Mouse (Mus musculus) common myeloid progenitor, adult 5-6 weeks (primary cell): Measurements from ENCODE around the gene Trim38. TPM values are rescaled to one million over a fixed set of nuclear protein-coding genes. Genes with fewer than 3 reads are reported as not detected.

ENCODE experiments used
- ATAC-seq: replicated peaks from 2 replicates; pipeline ENCODE4 v1.8.0; 2016; ENCODE audit warnings: low read depth, mild to moderate bottlenecking, moderate TSS enrichment, inconsistent platforms; ENCODE audit not compliant: poor library complexity, severe bottlenecking
- total RNA-seq: library from RNA; stranded (forward); fragments of 200-1000, 187-1606 nt; gene quantifications from 2 replicates; pipeline ENCODE4 v1.2.3, GENCODE M21; 2017

The Trim38 gene
- total RNA-seq, 1 experiment from 2014 or later = not detected

DNA sequence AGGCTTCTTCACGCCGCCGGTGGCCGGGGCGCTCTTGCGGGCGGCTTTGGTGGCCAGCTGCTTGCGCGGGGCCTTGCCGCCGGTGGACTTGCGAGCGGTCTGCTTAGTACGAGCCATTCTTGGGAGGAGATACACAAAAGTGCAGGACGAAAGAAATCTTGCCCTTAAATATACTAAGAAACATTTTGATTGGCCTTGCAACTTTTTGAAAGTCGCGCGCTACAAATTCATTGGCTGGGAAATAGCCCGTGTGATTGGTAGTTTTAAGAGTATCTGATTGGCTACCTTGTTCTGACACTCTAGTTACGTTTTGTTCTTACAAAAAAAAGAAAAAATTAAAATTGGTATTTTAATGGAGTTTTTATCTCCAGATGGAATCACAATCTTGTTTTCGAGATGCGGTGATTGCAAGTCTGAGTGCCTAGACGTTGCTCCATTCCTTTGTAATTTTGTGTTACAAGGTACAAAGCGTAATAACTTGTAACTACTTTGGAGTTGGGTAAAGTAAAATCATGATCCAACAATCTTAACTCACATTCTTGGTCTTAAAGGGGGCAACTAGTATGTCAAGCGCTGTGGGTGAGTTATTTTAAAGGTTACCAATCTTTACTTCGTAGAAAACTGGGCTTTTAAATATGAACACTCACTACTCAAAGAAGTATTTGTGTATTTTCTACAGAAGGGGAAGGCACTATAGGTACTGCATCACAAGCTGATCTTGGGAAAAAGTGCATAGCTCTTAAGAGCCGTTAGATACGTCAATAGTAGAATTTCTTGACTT lies 24.1 kb upstream of the Trim38 start, which contains the start of gene Hist1h3c:
Gene Hist1h3c (minus strand): TSS at position 222 of the 781 bp plus-strand sequence.
- ATAC-seq = peak; percentile 61

DNA sequence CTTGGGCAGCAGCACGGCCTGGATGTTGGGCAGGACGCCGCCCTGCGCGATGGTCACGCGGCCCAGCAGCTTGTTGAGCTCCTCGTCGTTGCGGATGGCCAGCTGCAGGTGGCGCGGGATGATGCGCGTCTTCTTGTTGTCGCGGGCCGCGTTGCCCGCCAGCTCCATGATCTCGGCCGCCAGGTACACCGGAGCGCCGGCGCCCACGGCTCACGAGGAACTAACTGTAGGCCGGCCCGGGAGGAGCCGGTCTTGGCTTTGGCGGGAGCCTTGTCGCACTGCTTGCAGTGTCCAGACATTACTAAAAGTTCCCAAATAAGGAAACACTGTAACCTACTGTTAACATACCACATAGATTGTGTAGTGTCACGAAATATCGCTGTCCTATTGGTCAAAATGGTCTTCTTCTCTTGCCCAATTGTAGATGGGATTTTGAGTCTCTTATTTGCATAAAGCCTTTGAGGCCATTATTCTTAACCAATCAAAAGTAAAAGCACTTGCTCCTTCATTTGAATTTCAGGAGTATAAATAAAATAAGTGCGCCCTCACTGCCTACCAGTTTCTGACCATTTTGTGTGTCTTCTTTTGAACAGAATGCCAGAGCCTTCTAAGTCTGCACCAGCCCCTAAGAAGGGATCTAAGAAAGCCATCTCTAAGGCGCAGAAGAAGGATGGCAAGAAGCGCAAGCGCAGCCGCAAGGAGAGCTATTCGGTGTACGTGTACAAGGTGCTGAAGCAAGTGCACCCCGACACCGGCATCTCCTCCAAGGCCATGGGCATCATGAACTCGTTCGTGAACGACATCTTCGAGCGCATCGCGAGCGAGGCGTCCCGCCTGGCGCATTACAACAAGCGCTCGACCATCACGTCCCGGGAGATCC lies 23.3 kb upstream of the Trim38 start, which contains the start of gene Hist1h2bb:
Gene Hist1h2bb (plus strand): TSS at position 534 of the 880 bp plus-strand sequence.
- ATAC-seq = peak; percentile 77

DNA sequence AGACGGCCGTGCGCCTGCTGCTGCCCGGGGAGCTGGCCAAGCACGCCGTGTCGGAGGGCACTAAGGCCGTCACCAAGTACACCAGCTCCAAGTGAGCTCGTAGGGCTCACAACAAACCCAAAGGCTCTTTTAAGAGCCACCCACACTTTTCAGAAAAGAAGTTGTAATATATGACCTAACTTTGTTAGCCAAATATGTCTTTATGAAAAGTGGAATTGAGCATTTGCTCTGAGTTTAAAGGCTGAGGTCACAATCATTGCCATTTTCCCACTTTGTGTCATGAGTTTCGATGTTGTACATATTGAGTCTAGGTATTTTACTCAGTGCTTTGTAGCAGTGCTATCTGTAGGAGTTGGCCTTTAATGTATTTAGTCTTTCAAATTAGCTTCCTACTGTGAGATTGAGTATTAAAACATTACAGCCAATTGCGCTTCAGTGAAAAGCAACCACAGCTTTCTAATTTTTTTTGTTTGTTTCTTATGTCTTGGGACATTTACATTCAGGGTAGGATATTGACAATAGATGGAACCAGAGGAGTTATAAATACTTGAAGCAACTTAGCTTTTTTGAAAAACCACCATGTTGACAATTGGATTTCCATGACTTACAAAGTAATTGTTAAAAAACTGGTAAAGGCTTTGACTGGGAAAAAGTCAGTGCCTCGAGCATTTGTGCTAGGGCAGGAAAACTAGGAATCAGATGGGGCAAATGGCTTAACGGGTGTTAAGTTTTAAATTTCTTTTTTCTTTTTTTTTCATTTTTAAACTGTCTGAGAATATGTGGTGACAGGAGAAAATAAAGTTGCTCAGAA lies 22.4 kb upstream of the Trim38 start:
- peak; percentile 1; the same call in 1 of the 2 replicates for ATAC-seq

DNA sequence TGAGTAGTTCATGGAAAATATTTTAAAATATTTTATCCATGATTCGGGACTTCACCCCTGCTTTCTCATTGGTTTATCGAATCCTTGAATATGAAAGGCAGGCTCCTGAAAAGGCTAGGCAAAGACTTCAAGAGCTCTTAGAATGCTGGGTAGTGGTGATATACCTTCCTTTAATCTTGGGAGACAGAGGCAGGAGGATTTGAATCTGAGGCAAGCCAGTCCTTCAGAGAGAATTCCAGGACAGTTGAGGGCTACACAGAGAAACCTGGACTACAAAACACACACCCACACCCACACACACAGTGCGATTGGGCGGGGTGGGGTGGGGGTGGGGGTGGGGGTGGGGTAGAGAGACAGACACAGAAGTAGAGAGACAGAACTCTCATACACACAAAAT lies 21.8 kb upstream of the Trim38 start:
- ATAC-seq = no peak

DNA sequence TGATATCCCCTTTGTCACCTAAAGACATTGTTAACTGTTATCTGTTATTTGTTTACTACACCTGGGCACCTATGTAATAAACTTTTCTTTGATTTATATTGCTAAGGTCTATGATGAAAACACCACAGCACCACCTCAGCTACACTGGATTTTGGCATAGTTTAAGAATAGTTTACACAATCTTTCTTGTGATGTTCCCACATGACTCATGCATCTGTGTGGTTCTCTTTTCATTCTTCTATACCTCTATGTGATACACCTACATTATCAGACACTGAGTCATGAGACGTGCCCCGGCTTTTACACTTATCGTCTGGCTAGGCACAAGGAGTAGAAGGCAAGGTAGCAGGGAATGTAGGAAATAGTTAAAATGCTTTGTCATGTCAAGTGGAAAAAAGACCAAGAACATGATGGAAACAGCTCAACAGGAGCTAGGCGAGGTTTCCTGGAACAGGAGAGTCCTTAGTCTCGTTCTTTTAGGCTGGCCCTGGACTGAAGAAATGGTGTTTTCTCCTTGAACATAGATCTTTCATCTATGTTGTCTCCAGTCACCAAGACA lies 20.1 kb upstream of the Trim38 start:
- ATAC-seq = no peak

DNA sequence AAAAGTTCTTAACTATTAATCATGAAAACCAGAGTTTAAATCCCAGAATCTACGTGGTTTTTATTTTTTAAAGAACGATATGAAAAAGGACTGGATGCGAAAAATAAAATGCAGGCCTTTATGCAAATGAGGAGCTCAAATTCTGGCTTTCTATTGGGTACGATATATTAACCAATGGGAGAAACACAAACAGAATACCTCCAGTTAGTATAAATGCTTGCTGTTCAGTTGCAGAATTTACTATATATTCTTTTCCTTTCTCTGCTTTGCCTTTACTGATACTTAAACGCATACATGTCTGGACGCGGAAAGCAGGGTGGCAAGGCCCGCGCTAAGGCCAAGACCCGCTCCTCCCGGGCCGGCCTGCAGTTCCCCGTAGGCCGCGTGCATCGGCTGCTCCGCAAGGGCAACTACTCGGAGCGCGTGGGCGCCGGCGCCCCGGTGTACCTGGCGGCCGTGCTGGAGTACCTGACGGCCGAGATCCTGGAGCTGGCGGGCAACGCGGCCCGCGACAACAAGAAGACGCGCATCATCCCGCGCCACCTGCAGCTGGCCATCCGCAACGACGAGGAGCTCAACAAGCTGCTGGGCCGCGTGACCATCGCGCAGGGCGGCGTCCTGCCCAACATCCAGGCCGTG lies 18.8 kb upstream of the Trim38 start, which contains the start of gene Hist1h2ab:
Gene Hist1h2ab (plus strand): TSS at position 288 of the 639 bp plus-strand sequence.
- peak; percentile 53 for ATAC-seq

DNA sequence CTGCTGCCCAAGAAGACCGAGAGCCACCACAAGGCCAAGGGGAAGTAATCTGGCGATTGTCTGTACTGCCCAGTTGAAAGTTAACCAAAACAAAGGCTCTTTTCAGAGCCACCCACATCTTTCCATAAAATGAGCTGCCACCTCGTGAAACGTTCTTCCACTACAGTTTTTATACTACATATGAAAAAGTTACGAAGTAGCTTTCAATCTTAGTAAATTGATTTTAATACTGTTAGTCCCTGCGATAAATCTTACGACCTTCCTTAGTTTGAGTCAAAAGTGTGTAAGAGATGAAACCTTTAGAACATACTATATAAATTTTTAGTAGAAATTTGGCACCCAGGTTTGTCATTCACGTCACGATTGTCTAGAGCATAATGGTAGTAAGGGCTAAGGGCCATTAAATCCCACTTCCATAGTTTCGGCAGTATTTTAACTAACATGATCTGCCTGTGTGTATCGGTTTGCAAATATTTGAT lies 18.2 kb upstream of the Trim38 start:
- peak; percentile 7; the same call in 1 of the 2 replicates for ATAC-seq

DNA sequence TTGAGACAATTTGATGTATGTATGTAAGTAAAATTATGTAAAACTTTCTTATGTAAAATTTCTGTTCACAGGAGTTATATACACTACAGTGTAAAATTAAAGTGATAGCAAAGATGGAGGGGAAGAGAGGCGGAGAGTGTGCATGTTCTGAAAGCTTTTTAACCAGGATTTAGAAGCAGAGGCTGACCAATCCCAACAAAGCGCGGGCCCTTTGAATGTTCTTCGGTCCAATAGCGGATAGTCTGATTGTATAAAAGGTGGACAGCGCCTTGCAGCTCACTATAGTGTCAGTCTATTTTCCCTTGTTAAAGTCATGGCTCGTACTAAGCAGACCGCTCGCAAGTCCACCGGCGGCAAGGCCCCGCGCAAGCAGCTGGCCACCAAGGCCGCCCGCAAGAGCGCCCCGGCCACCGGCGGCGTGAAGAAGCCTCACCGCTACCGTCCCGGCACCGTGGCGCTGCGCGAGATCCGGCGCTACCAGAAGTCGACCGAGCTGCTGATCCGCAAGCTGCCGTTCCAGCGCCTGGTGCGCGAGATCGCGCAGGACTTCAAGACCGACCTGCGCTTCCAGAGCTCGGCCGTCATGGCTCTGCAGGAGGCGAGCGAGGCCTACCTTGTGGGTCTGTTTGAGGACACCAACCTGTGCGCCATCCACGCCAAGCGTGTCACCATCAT lies 17.5 kb upstream of the Trim38 start, which contains the start of gene Hist1h3b:
Gene Hist1h3b (plus strand): TSS at position 201 of the 675 bp plus-strand sequence.
- peak; percentile 72 for ATAC-seq

DNA sequence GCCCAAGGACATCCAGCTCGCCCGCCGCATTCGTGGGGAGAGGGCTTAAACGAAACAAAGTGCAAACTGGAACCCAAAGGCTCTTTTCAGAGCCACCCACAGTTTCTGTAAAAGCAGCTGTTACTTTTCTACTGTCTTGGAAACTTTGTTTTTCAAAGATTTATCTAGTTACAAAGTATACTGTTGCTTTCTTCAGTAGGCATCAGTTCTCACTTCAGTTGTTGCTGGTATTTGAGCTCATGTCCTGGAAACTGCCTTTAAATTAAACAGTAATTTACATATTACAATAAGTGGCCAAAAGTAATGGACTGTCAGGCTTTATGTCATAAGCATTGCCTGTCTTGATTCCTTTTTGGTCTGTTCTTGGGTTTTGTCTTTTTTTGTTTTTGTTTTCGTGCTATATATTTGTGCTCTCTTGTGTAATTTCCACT lies 17.0 kb upstream of the Trim38 start:
- no peak for ATAC-seq

DNA sequence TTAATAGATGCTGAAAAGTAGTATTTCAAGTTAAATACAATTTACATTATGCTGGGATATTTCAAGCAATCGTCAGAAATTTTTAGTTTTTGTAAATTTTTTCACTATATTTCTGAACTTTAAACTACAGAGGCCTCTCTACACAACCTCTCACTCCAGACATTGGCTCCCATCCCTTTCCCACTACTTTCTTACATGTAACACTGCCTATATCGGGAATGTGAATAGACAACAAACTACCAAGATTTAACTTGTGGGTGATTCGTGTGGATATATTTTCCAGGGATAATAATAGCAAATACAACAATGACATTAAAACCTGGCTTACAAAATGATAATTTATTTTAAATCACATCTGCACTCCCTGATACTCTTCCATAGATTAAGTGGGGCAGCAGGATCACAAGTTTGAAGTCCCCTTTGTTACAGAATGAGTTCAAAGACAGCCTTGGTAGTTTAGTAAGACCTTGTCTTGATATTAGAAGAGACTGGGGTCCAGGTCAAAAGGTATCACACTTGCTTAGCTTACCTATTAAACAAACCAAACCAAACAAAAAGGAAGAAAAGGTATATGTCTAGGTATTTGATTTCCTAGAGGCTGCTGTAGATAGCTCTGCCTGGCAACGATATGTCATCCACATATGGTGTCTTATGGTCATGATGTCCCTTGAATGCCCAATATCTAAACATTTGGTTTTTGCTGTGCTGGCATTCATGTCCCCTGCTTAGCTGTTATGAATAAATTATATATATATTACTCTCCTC lies 16.2 kb upstream of the Trim38 start:
- ATAC-seq = no peak

DNA sequence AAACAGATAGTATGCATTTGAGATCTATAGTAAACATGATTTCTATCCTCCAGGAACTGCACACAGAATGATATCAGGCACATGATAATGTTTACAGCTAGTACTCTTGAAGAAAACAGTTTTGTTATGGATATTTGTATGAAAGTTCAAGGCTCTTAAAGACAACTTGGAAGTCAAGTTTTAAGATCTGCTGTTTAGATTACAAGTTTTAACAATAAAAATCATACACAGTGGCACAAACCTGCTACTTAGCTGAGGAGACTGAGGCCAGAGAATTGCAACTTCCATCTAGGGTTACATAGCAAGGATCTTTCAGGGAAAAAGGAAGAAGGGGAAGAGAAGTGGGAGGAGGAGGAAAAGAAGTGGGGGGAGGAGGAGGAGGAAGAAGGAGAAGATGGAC lies 14.7 kb upstream of the Trim38 start:
- no peak for ATAC-seq

DNA sequence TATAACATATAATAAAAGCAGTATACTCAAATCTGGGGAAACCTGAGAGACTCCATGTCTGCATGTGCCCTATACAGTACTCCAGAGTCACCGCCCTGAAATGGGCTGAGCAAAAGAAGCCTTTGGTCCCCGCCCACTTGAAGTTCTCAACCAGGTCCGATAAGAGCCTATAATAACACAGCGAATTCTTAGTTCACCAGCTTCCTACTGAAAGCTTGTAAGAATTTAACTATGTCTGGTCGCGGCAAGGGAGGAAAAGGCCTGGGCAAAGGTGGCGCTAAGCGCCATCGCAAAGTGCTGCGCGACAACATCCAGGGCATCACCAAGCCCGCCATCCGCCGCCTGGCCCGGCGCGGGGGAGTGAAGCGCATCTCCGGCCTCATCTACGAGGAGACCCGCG lies 12.9 kb upstream of the Trim38 start, which contains the start of gene Hist1h4b:
Gene Hist1h4b (plus strand): TSS at position 224 of the 400 bp plus-strand sequence.
- peak; percentile 42 for ATAC-seq

DNA sequence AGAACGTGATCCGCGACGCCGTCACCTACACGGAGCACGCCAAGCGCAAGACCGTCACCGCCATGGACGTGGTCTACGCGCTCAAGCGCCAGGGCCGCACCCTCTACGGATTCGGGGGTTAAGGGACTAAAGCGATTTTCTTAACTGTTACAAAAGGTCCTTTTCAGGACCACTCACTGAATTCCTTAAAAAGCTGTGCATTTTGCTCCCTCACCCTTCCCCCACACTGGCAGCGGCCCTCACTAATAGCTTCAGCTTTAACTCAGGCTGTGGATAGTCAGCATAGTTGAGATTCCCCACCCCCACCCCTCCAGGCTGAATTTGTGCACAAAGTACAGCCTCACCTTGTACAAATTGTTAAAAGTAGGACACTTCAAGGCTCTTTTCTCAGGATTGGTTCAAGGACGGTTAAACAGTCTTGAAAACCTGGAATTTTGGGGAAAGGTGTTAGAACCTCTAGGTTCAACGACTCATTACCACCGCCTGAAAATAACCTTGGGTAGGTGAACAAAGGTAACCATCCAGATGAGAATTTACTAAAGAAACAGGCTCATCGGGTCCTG lies 12.4 kb upstream of the Trim38 start:
- ATAC-seq = peak; percentile 7; the same call in 1 of the 2 replicates

DNA sequence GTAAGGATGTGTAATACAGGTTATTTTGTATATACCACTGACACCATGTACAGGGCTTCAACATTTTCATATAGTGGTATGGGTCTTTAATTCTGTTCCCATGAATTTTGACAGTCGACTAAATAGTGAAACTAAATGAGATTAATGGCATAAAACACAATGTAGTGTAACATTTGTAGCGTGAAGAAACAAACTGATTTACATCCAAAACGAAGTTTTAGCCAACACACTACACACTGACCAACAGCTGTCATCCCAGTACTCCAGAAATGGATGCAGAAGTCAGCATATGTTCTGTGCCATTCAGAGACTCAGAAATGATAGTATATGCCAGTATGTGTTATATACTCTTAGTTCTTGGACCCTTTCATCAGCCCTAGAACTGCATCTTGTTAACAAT lies 11.8 kb upstream of the Trim38 start:
- ATAC-seq = no peak

DNA sequence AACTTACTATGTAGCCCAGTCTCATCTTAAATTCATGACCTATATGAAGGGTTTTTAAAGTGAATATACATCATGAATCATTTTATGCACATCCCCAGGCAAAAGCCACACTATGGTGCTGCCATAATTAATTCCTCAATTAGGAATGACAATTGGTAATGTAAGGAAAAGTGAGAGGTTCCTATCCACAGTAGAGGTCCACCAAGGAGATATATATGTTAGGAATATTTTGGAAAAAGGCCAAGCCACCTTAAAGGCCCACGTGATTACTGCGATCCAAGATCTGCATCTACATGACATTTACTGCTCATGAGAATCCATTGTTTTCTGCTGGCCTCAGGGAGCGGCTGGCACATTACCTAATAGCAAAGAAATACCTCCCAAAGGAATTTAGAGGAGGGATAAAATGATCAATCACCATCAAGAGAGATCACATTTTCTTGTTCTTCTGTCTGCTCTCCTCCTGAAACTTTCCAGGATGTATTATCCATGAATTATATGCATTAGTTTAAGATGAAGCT lies 10.4 kb upstream of the Trim38 start:
- ATAC-seq = no peak

DNA sequence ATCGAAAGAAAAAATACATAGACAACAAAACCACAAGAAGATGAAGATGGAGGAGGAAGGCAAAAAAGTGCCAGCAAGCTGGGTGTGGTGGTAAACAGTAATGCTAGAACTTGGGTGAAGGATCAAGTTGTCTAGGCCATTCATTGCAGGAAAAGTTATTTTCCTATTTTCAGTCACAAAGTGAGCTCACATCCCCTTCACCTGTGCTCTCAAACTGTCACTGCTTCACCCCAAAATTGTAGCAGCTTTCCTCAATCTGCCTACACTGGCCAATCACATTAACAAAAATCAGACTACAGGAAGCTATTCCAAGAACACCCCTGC lies 9.8 kb upstream of the Trim38 start:
- no peak for ATAC-seq
